Mouse (Mus musculus): Measurements from ENCODE around the gene Kbtbd13. TPM values are rescaled to one million over a fixed set of nuclear protein-coding genes. Genes with fewer than 3 reads are reported as not detected.
A peak's percentile ranks its signal among the peaks of the same experiment; 100 is the strongest.

The Kbtbd13 gene
- polyA plus RNA-seq, 1 experiment: 0.75 TPM

- H3K4me1 ChIP-seq (ENCODE audit: control insufficient read depth, insufficient read depth, low read length): peaks cover 3% of the 10 kb centered on the region; the same call in 1 of the 2 replicates
- 38% methylated on average over 3 of the region's 3 CpGs for WGBS
- no peak overlapping the region for H3K4me3 ChIP-seq (ENCODE audit: insufficient read depth, low read depth, low read length)
- TF ChIP-seq CTCF (conservative IDR thresholded peaks at IDR 0.05; ENCODE audit: insufficient read depth, insufficient read length, low read depth, low read length): no peak
- no peak for TF ChIP-seq POLR2A (IDR thresholded peaks at IDR 0.05; ENCODE audit: low read depth, low read length)
- peak; percentile 43 for DNase-seq
- H3K27me3 ChIP-seq (replicated peaks; ENCODE audit: control insufficient read depth, insufficient read depth, low read length): no peaks in the 10 kb centered on the region
- H3K36me3 ChIP-seq (ENCODE audit: control insufficient read depth, insufficient read depth, low read length): no peaks in the 10 kb centered on the region
- H3K27ac ChIP-seq (ENCODE audit: insufficient read depth, low read depth, low read length): peak overlapping the region; percentile 1; the same call in 1 of the 2 replicates
Observed at GRCm38 (mm10) chr9:65384276-65384675, 7.2 kb downstream of the Kbtbd13 start.

- Histone ChIP-seq H3K4me3 (ENCODE audit: insufficient read depth, low read depth, low read length) (no peak overlapping the region), H3K4me1 (ENCODE audit: control insufficient read depth, insufficient read depth, low read length) (peaks cover 3% of the 10 kb centered on the region; the same call in 1 of the 2 replicates), H3K36me3 (ENCODE audit: control insufficient read depth, insufficient read depth, low read length) (no peaks in the 10 kb centered on the region), H3K27me3 (replicated peaks; ENCODE audit: control insufficient read depth, insufficient read depth, low read length) (no peaks in the 10 kb centered on the region), H3K27ac (ENCODE audit: insufficient read depth, low read depth, low read length) (peak overlapping the region; percentile 60; the same call in 1 of the 2 replicates)
- no peak for DNase-seq
- 44% methylated on average over 3 of the region's 3 CpGs for WGBS
- TF ChIP-seq POLR2A (IDR thresholded peaks at IDR 0.05; ENCODE audit: low read depth, low read length) (no peak), CTCF (conservative IDR thresholded peaks at IDR 0.05; ENCODE audit: insufficient read depth, insufficient read length, low read depth, low read length) (no peak)
Observed at GRCm38 (mm10) chr9:65382751-65383097, 8.7 kb downstream of the Kbtbd13 start.

GRCm38 (mm10) chr9:65382031-65382750, 9.3 kb downstream of the Kbtbd13 start:
- H3K4me1 ChIP-seq (ENCODE audit: control insufficient read depth, insufficient read depth, low read length): peaks cover 3% of the 10 kb centered on the region; the same call in 1 of the 2 replicates
- WGBS: 69% methylated on average over 6 of the region's 6 CpGs
- no peaks in the 10 kb centered on the region for H3K27me3 ChIP-seq (replicated peaks; ENCODE audit: control insufficient read depth, insufficient read depth, low read length)
- no peaks in the 10 kb centered on the region for H3K36me3 ChIP-seq (ENCODE audit: control insufficient read depth, insufficient read depth, low read length)
- DNase-seq: no peak
- H3K4me3 ChIP-seq (ENCODE audit: insufficient read depth, low read depth, low read length): no peak overlapping the region
- TF ChIP-seq POLR2A (IDR thresholded peaks at IDR 0.05; ENCODE audit: low read depth, low read length) (no peak), CTCF (conservative IDR thresholded peaks at IDR 0.05; ENCODE audit: insufficient read depth, insufficient read length, low read depth, low read length) (no peak)
- no peak overlapping the region for H3K27ac ChIP-seq (ENCODE audit: insufficient read depth, low read depth, low read length)

- no peak overlapping the region for H3K4me3 ChIP-seq (ENCODE audit: insufficient read depth, low read depth, low read length)
- DNase-seq: no peak
- H3K27me3 ChIP-seq (replicated peaks; ENCODE audit: control insufficient read depth, insufficient read depth, low read length): no peaks in the 10 kb centered on the region
- 78% methylated on average over 4 of the region's 4 CpGs for whole genome bisulfite sequencing
- no peaks in the 10 kb centered on the region for H3K36me3 ChIP-seq (ENCODE audit: control insufficient read depth, insufficient read depth, low read length)
- TF ChIP-seq POLR2A (IDR thresholded peaks at IDR 0.05; ENCODE audit: low read depth, low read length): no peak
- no peak for TF ChIP-seq CTCF (conservative IDR thresholded peaks at IDR 0.05; ENCODE audit: insufficient read depth, insufficient read length, low read depth, low read length)
- H3K27ac ChIP-seq (ENCODE audit: insufficient read depth, low read depth, low read length): no peak overlapping the region
- peaks cover 3% of the 10 kb centered on the region; the same call in 1 of the 2 replicates for H3K4me1 ChIP-seq (ENCODE audit: control insufficient read depth, insufficient read depth, low read length)
Observed at GRCm38 (mm10) chr9:65381017-65381590, 10.3 kb downstream of the Kbtbd13 start.

GRCm38 (mm10) chr9:65375163-65375934, 16.1 kb downstream of the Kbtbd13 start:
- Histone ChIP-seq H3K36me3 (ENCODE audit: control insufficient read depth, insufficient read depth, low read length) (no peaks in the 10 kb centered on the region), H3K4me1 (ENCODE audit: control insufficient read depth, insufficient read depth, low read length) (no peaks in the 10 kb centered on the region), H3K4me3 (ENCODE audit: insufficient read depth, low read depth, low read length) (no peak overlapping the region), H3K27me3 (replicated peaks; ENCODE audit: control insufficient read depth, insufficient read depth, low read length) (no peaks in the 10 kb centered on the region), H3K27ac (ENCODE audit: insufficient read depth, low read depth, low read length) (no peak overlapping the region)
- DNase-seq: no peak
- TF ChIP-seq POLR2A (IDR thresholded peaks at IDR 0.05; ENCODE audit: low read depth, low read length) (no peak), CTCF (conservative IDR thresholded peaks at IDR 0.05; ENCODE audit: insufficient read depth, insufficient read length, low read depth, low read length) (no peak)
- WGBS: 70% methylated on average over 9 of the region's 9 CpGs

- Histone ChIP-seq H3K4me1 (ENCODE audit: control insufficient read depth, insufficient read depth, low read length) (no peaks in the 10 kb centered on the region), H3K27ac (ENCODE audit: insufficient read depth, low read depth, low read length) (no peak overlapping the region), H3K4me3 (ENCODE audit: insufficient read depth, low read depth, low read length) (no peak overlapping the region), H3K36me3 (ENCODE audit: control insufficient read depth, insufficient read depth, low read length) (no peaks in the 10 kb centered on the region), H3K27me3 (replicated peaks; ENCODE audit: control insufficient read depth, insufficient read depth, low read length) (no peaks in the 10 kb centered on the region)
- WGBS: 77% methylated on average over 5 of the region's 5 CpGs
- TF ChIP-seq POLR2A (IDR thresholded peaks at IDR 0.05; ENCODE audit: low read depth, low read length): no peak
- no peak for TF ChIP-seq CTCF (conservative IDR thresholded peaks at IDR 0.05; ENCODE audit: insufficient read depth, insufficient read length, low read depth, low read length)
- DNase-seq: no peak
Observed at GRCm38 (mm10) chr9:65374468-65375162, 16.8 kb downstream of the Kbtbd13 start.

Measured in kidney, adult 2 months (tissue).